In the genomic region with DNA sequence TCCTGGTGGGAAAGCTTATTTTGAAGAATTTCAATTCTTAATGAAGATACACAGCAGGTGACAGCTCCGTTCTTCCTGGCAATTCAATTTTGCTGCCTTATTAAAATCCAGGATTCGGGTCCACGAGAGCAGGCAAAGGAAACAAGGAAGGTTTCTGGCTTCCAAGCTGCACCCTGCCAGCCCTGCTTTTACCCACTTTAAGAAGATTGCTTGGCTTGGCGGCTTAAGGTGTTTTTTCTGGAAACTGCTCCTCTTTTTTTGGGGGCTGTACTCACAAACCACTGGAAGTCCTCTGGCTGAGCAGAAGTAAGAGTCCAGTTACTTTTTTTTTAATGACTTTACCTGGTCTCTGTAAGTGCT, we compare ENCODE assay signal across 13 mouse cellular contexts. TPM values are rescaled to one million over a fixed set of nuclear protein-coding genes. Genes with fewer than 3 reads are reported as not detected.
A peak's percentile ranks its signal among the peaks of the same experiment; 100 is the strongest.
DNase-seq lines count a peak whose midpoint lies in the region; ATAC-seq lines count a peak whose summit lies in the region.
"Had no signal": no experiment of that assay in that cellular context is flagged by ENCODE, and none has a peak within 500 bp of the region (broad histone marks: within the 10 kb centered on the region; RNA-seq: fewer than 3 reads in every experiment).

No protein-coding gene starts in this region.

- H3K4me1 ChIP-seq in heart, embryonic 15.5 days (replicated peaks), result peaks cover 9% of the 10 kb centered on the region
- no peaks in the 10 kb centered on the region for H3K4me1 ChIP-seq in heart, embryonic 11.5 days (ENCODE audit: control insufficient read depth, insufficient read depth, low read length)
- no peaks in the 10 kb centered on the region for H3K4me1 ChIP-seq in neural tube, embryonic 15.5 days
- peaks cover 55% of the 10 kb centered on the region for H3K4me1 ChIP-seq in limb, embryonic 10.5 days

- H3K36me3 ChIP-seq in heart, embryonic 15.5 days, result no peaks in the 10 kb centered on the region
- no peaks in the 10 kb centered on the region for H3K36me3 ChIP-seq in heart, embryonic 11.5 days (ENCODE audit: control insufficient read depth, insufficient read depth, low read length)
- no peaks in the 10 kb centered on the region for H3K36me3 ChIP-seq in neural tube, embryonic 15.5 days
- H3K36me3 ChIP-seq in limb, embryonic 10.5 days, result no peaks in the 10 kb centered on the region

- no peak overlapping the region for H3K4me2 ChIP-seq in heart, embryonic 15.5 days
- no peak overlapping the region for H3K4me2 ChIP-seq in heart, embryonic 11.5 days
- H3K4me2 ChIP-seq in neural tube, embryonic 15.5 days, result no peak overlapping the region
- H3K4me2 ChIP-seq: liver, embryonic 11.5 days had no signal

- no peak overlapping the region for H3K4me3 ChIP-seq in heart, embryonic 15.5 days
- no peak overlapping the region for H3K4me3 ChIP-seq in heart, embryonic 11.5 days (ENCODE audit: low read depth, low read length)
- H3K4me3 ChIP-seq in neural tube, embryonic 15.5 days (replicated peaks), result no peak overlapping the region
- H3K4me3 ChIP-seq in limb, embryonic 10.5 days, result peak overlapping the region; percentile 19; the same call in 1 of the 2 replicates

- no peaks in the 10 kb centered on the region for H3K9me3 ChIP-seq in heart, embryonic 15.5 days (replicated peaks)
- no peaks in the 10 kb centered on the region for H3K9me3 ChIP-seq in heart, embryonic 11.5 days (replicated peaks; ENCODE audit: control insufficient read depth, low read length)
- H3K9me3 ChIP-seq in neural tube, embryonic 15.5 days (replicated peaks), result no peaks in the 10 kb centered on the region
- no peaks in the 10 kb centered on the region for H3K9me3 ChIP-seq in limb, embryonic 10.5 days (replicated peaks)

- H3K27ac ChIP-seq in heart, embryonic 15.5 days, result peak overlapping the region; percentile 74
- H3K27ac ChIP-seq in heart, embryonic 11.5 days (ENCODE audit: low read depth, low read length), result no peak overlapping the region
- 0 out of 2 replicates have a peak overlapping the region, but pooled peaks have one; percentile 3 for H3K27ac ChIP-seq in neural tube, embryonic 15.5 days (replicated peaks)
- peak overlapping the region; percentile 84 for H3K27ac ChIP-seq in limb, embryonic 10.5 days

- 55% methylated on average over 4 of the region's 4 CpGs for WGBS in heart, embryonic 15.5 days
- WGBS in heart, embryonic 11.5 days (ENCODE audit: insufficient replicate concordance), result 68% methylated on average over 4 of the region's 4 CpGs
- WGBS in neural tube, embryonic 15.5 days, result 58% methylated on average over 4 of the region's 4 CpGs
- WGBS in limb, embryonic 10.5 days, result 49% methylated on average over 4 of the region's 4 CpGs

- H3K9ac ChIP-seq in heart, embryonic 15.5 days, result no peak overlapping the region
- H3K9ac ChIP-seq in heart, embryonic 11.5 days (ENCODE audit: low read depth, low read length), result no peak overlapping the region
- H3K9ac ChIP-seq in neural tube, embryonic 15.5 days (replicated peaks), result no peak overlapping the region

- no peak for ATAC-seq in heart, embryonic 15.5 days (replicated peaks; ENCODE audit: insufficient number of reproducible peaks, insufficient read depth, low FRiP score, low read depth)
- no peak for ATAC-seq in heart, embryonic 11.5 days (replicated peaks; ENCODE audit: insufficient number of reproducible peaks, low FRiP score, low TSS enrichment)
- ATAC-seq in neural tube, embryonic 15.5 days (ENCODE audit: low FRiP score), result no peak
- ATAC-seq in activated CD4-positive, CD25-positive, alpha-beta regulatory T cell, adult 4 months, result no peak
- ATAC-seq: CD4-positive, CD25-positive, alpha-beta regulatory T cell, adult 4 months; forebrain, embryonic 16.5 days had no signal

- no peaks in the 10 kb centered on the region for H3K27me3 ChIP-seq in heart, embryonic 15.5 days
- H3K27me3 ChIP-seq in heart, embryonic 11.5 days (ENCODE audit: control insufficient read depth, insufficient read depth, low read length), result no peaks in the 10 kb centered on the region
- no peaks in the 10 kb centered on the region for H3K27me3 ChIP-seq in neural tube, embryonic 15.5 days (replicated peaks)
- H3K27me3 ChIP-seq in limb, embryonic 10.5 days (ENCODE audit: low read depth, poor library complexity, severe bottlenecking), result no peaks in the 10 kb centered on the region

- no peak for DNase-seq in neural tube, embryonic 10.5 days (ENCODE audit: extremely low spot score, low spot score)
- DNase-seq in limb, embryonic 10.5 days (ENCODE audit: low spot score), result no peak
- DNase-seq in thymus, postnatal 4 days, result no peak
- DNase-seq: cerebellum, adult 8-10 months; right cerebral cortex, postnatal 14 days; thymus, postnatal 36 days had no signal

RNA-seq across cellular contexts. Expression of a gene that starts 21.1 kb away (rescaled TPM):
- polyA plus RNA-seq in heart, embryonic 15.5 days (2015; fragmentation: Nextera tagmentation; extraction: Ambion mirVana), result 469 and 631 TPM in 2 replicates
- polyA plus RNA-seq in heart, embryonic 11.5 days (2014; fragmentation: Nextera tagmentation; extraction: Ambion mirVana), result 113 and 141 TPM in 2 replicates
- polyA plus RNA-seq in neural tube, embryonic 15.5 days (2015; fragmentation: Nextera tagmentation; extraction: Ambion mirVana), result 239 and 261 TPM in 2 replicates
- polyA plus RNA-seq in limb, embryonic 10.5 days (2016; fragmentation: Nextera tagmentation; extraction: Ambion mirVana), result 109 and 248 TPM in 2 replicates
- polyA plus RNA-seq in activated CD4-positive, CD25-positive, alpha-beta regulatory T cell, adult 4 months (2017; shearing (Covaris generic)), result not detected

Comparison
In these comparisons a context has a peak if more than half of its experiments do, and no peak if none do; other contexts are left out.
1. RNA of a gene that starts 21.1 kb away (polyA plus RNA-seq): 469 to 631 TPM in heart, embryonic 15.5 days, 109 to 248 TPM in limb, embryonic 10.5 days, 239 to 261 TPM in neural tube, embryonic 15.5 days and 113 to 141 TPM in heart, embryonic 11.5 days; not detected in activated CD4-positive, CD25-positive, alpha-beta regulatory T cell, adult 4 months; every median in the first group is over 10 times any median in the second.